Mouse (Mus musculus): Measurements from ENCODE around the gene Lmod3. TPM values are rescaled to one million over a fixed set of nuclear protein-coding genes. Genes with fewer than 3 reads are reported as not detected.

The Lmod3 gene
- polyA plus RNA-seq (2014; fragmentation: Illumina TruSeq; extraction: RNeasy Lipid Tissue Mini Kit (QIAGEN cat#74804); ENCODE audit: low read depth, low replicate concordance): not detected

GRCm38 (mm10) chr6:97252711-97253221, at the start of gene Lmod3:
Gene Lmod3, minus strand, starts transcription at chr6:97252759.

GRCm38 (mm10) chr6:97210191-97210961, 42.2 kb downstream of the Lmod3 start, which contains the start of gene Arl6ip5:
Gene Arl6ip5, plus strand, starts transcription at chr6:97210689.

GRCm38 (mm10) chr6:97205439-97205885, 47.1 kb downstream of the Lmod3 start, which contains the start of gene Uba3:
Gene Uba3, minus strand, starts transcription at chr6:97205647.

Other genes starting within 250 kb of the Lmod3 start
- not detected for gene Fam19a4, start 192.3 kb downstream of the Lmod3 start, polyA plus RNA-seq (2014; fragmentation: Illumina TruSeq; extraction: RNeasy Lipid Tissue Mini Kit (QIAGEN cat#74804); ENCODE audit: low read depth, low replicate concordance)
- gene Eogt, start 103.6 kb downstream of the Lmod3 start, polyA plus RNA-seq (2014; fragmentation: Illumina TruSeq; extraction: RNeasy Lipid Tissue Mini Kit (QIAGEN cat#74804); ENCODE audit: low read depth, low replicate concordance): 13.0 TPM
- 93.8 TPM for gene Tmf1, start 73.6 kb downstream of the Lmod3 start, polyA plus RNA-seq (2014; fragmentation: Illumina TruSeq; extraction: RNeasy Lipid Tissue Mini Kit (QIAGEN cat#74804); ENCODE audit: low read depth, low replicate concordance)
- gene Uba3, start 47.1 kb downstream of the Lmod3 start, polyA plus RNA-seq (2014; fragmentation: Illumina TruSeq; extraction: RNeasy Lipid Tissue Mini Kit (QIAGEN cat#74804); ENCODE audit: low read depth, low replicate concordance): 190 TPM
- gene Arl6ip5, start 42.1 kb downstream of the Lmod3 start, polyA plus RNA-seq (2014; fragmentation: Illumina TruSeq; extraction: RNeasy Lipid Tissue Mini Kit (QIAGEN cat#74804); ENCODE audit: low read depth, low replicate concordance): 85.0 TPM

All from sigmoid colon, adult 10 weeks (tissue).